Comparison of ENCODE assay signal across 21 mouse cellular contexts in the genomic region with DNA sequence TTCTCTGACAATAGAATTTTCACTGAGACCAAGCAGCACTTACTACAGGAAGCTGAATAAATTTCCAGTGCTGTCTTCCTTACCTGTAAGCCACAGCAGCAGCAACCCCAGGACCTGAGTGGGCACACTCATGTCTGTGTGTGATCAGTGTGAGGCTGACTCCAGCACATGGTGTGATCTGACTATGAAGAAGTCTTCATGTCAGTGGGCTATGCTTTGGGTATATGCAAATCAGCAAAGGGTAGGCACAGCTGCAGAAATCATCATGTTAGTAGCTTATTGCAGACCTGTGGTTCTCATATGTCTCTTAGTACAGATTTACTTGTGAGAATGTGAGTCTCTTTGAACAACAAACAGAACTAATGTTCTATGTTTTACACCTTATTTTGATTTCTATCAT.
"Had no signal": no experiment of that assay in that cellular context is flagged by ENCODE, and none has a peak within 500 bp of the region (broad histone marks: within the 10 kb centered on the region; RNA-seq: fewer than 3 reads in every experiment).

No protein-coding gene starts in this region.

- DNase-seq: gastrocnemius, postnatal 14 days; gastrocnemius, postnatal 36 days; heart, adult 18-20 months; heart, postnatal 10 days; kidney, adult 11 months; kidney, adult 2 months; kidney, adult 9 months; kidney, postnatal 14 days; kidney, postnatal 36 days; layer of hippocampus, postnatal 36 days; left cerebral cortex, postnatal 4 days had no signal

- H3K27ac ChIP-seq: heart, embryonic 10.5 days; hindbrain, embryonic 13.5 days; hindbrain, embryonic 15.5 days; hindbrain, postnatal 0 days; kidney, embryonic 15.5 days; kidney, postnatal 0 days; limb, embryonic 13.5 days; limb, embryonic 15.5 days; liver, embryonic 12.5 days had no signal

- H3K36me3 ChIP-seq: heart, embryonic 10.5 days; heart, embryonic 12.5 days; hindbrain, embryonic 13.5 days; hindbrain, embryonic 15.5 days; kidney, embryonic 15.5 days; limb, embryonic 13.5 days; limb, embryonic 15.5 days; liver, embryonic 12.5 days had no signal

- H3K4me3 ChIP-seq: heart, embryonic 10.5 days; heart, embryonic 12.5 days; hindbrain, embryonic 13.5 days; hindbrain, embryonic 15.5 days; kidney, embryonic 15.5 days; limb, embryonic 13.5 days; limb, embryonic 15.5 days; liver, embryonic 12.5 days had no signal

- H3K4me1 ChIP-seq: heart, embryonic 10.5 days; heart, embryonic 12.5 days; hindbrain, embryonic 13.5 days; hindbrain, embryonic 15.5 days; kidney, embryonic 15.5 days; limb, embryonic 13.5 days; limb, embryonic 15.5 days; liver, embryonic 12.5 days had no signal

- H3K27me3 ChIP-seq: heart, embryonic 12.5 days; hindbrain, embryonic 13.5 days; hindbrain, embryonic 15.5 days; kidney, embryonic 15.5 days; limb, embryonic 13.5 days; limb, embryonic 15.5 days; liver, embryonic 12.5 days had no signal
